Mouse (Mus musculus) heart, embryonic 16.5 days (tissue): Measurements from ENCODE around the gene Nfic. TPM values are rescaled to one million over a fixed set of nuclear protein-coding genes. Genes with fewer than 3 reads are reported as not detected.

ENCODE experiments used
- ATAC-seq: fragments of 200-750 bp; cut with Nextera tagmentation; replicated peaks from 2 replicates; pipeline ENCODE4 v1.8.0; 2017; ENCODE audit warnings: moderate number of reproducible peaks; ENCODE audit not compliant: insufficient read depth, low FRiP score; ENCODE audit errors: extremely low read depth
- H3K27ac ChIP-seq: fragments of 300-500 bp; sonication (generic); 2 replicates; pipeline ENCODE4 v1.5.1; 2014; ENCODE audit warnings: mild to moderate bottlenecking, low read length, control low read depth, moderate library complexity
- H3K27me3 ChIP-seq: fragments of 300-500 bp; sonication (generic); 2 replicates; pipeline ENCODE4 v1.6.1; 2014; ENCODE audit warnings: low read length, mixed read lengths; ENCODE audit not compliant: control insufficient read depth, insufficient read depth
- H3K36me3 ChIP-seq: fragments of 300-500 bp; sonication (generic); 2 replicates; pipeline ENCODE4 v1.6.1; 2014; ENCODE audit not compliant: control insufficient read depth, insufficient read depth
- H3K4me1 ChIP-seq: fragments of 300-500 bp; sonication (generic); 2 replicates; pipeline ENCODE4 v1.6.1; 2014; ENCODE audit warnings: low read length, mixed read lengths; ENCODE audit not compliant: control insufficient read depth, insufficient read depth
- H3K4me2 ChIP-seq: fragments of 300-500 bp; sonication (generic); 2 replicates; pipeline ENCODE4 v1.6.1; 2014; ENCODE audit warnings: low read depth, mild to moderate bottlenecking, control low read depth, low read length
- H3K4me3 ChIP-seq: fragments of 300-500 bp; sonication (generic); 2 replicates; pipeline ENCODE4 v1.5.1; 2014; ENCODE audit warnings: mild to moderate bottlenecking, control low read depth, low read length
- H3K9ac ChIP-seq: fragments of 300-500 bp; sonication (generic); 2 replicates; pipeline ENCODE4 v1.6.1; 2014; ENCODE audit warnings: low read length, control low read depth
- H3K9me3 ChIP-seq: fragments of 300-500 bp; sonication (generic); replicated peaks from 2 replicates; pipeline ENCODE4 v1.6.1; 2016; ENCODE audit warnings: low read length; ENCODE audit not compliant: control insufficient read depth
- WGBS: fragments of 180-500 bp; shearing (Covaris S2); extraction: QIAGEN DNeasy Blood & Tissue Kit; methylation state at CpG from one replicate; pipeline ENCODE4 v1.1.7; 2014; 5-methylcytosine and 5-hydroxymethylcytosine counted together
- polyA plus RNA-seq: library from polyadenylated mRNA; unstranded; fragments of >200 nt; fragmentation: Nextera tagmentation; extraction: Ambion mirVana; gene quantifications from 2 replicates; pipeline ENCODE4 v1.2.1, GENCODE M21; 2015

Gene Nfic
- polyA plus RNA-seq, 1 experiment from 2014 or later, result 54.7 TPM

DNA sequence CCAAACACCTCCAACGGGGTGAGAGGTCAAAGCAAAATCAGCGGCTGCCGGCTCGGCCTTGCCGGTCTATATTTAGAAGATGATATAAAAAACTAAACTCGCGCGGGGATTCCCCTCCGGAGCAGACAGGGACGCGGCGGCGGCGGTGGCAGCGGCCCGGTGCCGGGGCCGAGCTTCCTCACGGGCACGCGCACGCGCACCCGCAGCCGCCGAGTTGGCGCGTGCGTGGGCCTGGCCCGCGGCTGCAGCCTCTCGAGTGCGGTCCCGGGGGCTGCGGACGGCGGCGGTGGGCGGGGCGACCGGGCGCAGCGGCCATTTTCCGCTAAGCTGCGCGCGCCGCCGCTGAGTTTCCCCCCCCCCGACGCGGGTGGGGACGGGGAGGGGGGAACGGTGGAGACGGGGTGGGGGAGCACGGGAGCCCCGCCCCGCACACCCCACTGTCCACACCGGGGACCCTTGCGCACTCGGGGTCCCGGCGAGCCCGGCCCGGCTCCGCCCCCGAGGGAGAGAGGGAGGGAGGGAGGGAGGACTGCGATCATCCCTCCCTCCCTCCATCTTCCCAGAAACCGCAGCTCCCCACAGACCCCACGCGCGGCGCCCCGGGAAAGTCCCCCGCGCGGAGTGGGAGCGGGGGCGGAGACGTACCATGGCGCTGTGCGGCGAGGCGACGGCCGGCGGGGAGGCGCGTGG, 25.1 kb downstream of the Nfic start:
- H3K27ac ChIP-seq, result peak overlapping the region; percentile 98
- WGBS, result under 1% methylated on average over 59 of the region's 89 CpGs
- H3K36me3 ChIP-seq, result no peaks in the 10 kb centered on the region
- peak overlapping the region; percentile 92 for H3K4me2 ChIP-seq
- H3K27me3 ChIP-seq, result no peaks in the 10 kb centered on the region
- H3K9me3 ChIP-seq, result no peaks in the 10 kb centered on the region
- H3K4me3 ChIP-seq, result peak overlapping the region; percentile 79
- peak; percentile 30 for ATAC-seq
- H3K4me1 ChIP-seq, result peaks cover 50% of the 10 kb centered on the region
- peak overlapping the region; percentile 89 for H3K9ac ChIP-seq

DNA sequence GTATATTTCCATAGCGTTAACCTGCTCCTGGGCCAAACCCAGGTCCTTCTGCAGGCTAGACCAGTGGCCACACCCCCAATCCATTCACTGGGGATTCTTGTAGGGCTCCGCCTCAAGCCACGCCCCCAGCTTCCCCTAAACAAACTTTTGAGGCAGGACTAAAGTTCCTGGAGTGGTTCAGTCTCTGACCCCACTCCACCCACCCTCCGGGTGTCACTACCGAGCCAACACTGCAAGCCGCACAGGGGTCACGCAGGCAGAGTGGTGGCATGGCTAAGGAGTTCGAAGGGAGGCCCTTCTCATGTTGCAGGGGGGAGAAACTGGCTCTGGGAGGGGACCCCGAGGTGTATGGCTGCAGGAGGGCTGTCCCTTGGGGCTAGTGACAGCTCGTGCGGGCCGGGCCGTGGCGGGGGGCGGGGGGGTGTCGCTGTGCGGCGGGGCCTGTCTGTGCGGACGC, 25.8 kb downstream of the Nfic start:
- under 1% methylated on average over 20 of the region's 20 CpGs for WGBS
- peak overlapping the region; percentile 79 for H3K4me3 ChIP-seq
- peaks cover 51% of the 10 kb centered on the region for H3K4me1 ChIP-seq
- no peaks in the 10 kb centered on the region for H3K9me3 ChIP-seq
- H3K27me3 ChIP-seq, result no peaks in the 10 kb centered on the region
- peak overlapping the region; percentile 89 for H3K9ac ChIP-seq
- peak overlapping the region; percentile 98 for H3K27ac ChIP-seq
- peak overlapping the region; percentile 92 for H3K4me2 ChIP-seq
- ATAC-seq, result peak; percentile 18
- H3K36me3 ChIP-seq, result no peaks in the 10 kb centered on the region

DNA sequence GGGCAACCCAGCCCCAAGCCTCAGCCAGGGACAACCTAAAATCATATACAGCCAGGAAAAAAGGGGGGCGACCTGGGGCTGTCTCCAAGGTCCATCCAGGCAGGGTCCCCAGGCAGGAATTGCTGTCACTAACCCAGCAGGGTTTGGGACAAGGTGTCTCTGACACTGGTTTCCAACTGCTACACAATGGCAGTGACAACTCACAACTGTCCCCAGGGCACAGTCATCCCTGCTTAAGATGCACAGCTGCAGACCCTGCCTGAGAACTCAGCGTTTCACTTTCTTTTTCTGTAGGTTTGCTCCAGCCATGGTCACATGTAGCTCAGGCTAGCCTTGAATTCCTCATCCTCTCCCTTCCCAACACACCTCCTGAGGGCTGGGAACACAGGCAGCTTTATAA, 26.3 kb downstream of the Nfic start:
- WGBS, result 54% methylated on average over 2 of the region's 2 CpGs
- peaks cover 51% of the 10 kb centered on the region for H3K4me1 ChIP-seq
- no peaks in the 10 kb centered on the region for H3K27me3 ChIP-seq
- no peak overlapping the region for H3K9ac ChIP-seq
- peak overlapping the region; percentile 92; the same call in 1 of the 2 replicates for H3K4me2 ChIP-seq
- ATAC-seq, result no peak
- H3K9me3 ChIP-seq, result no peaks in the 10 kb centered on the region
- peak overlapping the region; percentile 98 for H3K27ac ChIP-seq
- peak overlapping the region; percentile 79; the same call in 1 of the 2 replicates for H3K4me3 ChIP-seq
- H3K36me3 ChIP-seq, result no peaks in the 10 kb centered on the region

DNA sequence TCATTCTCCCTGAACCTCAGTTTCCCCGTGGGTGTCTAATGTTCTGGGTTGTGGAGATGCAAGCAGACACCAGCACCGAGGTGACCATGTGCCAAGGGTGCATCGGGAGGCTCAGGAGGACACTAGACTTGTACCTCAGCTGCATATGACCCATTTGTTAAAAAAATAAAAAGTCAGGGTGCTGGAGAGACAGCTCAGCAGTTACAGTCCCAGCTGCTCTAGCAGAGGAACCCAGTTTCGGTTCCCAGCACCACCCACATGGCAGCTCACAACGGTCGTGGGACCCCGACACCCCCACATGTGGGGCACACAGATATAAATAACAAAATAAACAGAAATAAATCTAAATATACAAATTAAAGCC, 26.9 kb downstream of the Nfic start:
- H3K9ac ChIP-seq, result no peak overlapping the region
- H3K4me3 ChIP-seq, result no peak overlapping the region
- no peaks in the 10 kb centered on the region for H3K27me3 ChIP-seq
- no peak overlapping the region for H3K4me2 ChIP-seq
- no peaks in the 10 kb centered on the region for H3K36me3 ChIP-seq
- no peak for ATAC-seq
- H3K9me3 ChIP-seq, result no peaks in the 10 kb centered on the region
- no peak overlapping the region for H3K27ac ChIP-seq
- 88% methylated on average over 7 of the region's 7 CpGs for WGBS
- H3K4me1 ChIP-seq, result peaks cover 53% of the 10 kb centered on the region

DNA sequence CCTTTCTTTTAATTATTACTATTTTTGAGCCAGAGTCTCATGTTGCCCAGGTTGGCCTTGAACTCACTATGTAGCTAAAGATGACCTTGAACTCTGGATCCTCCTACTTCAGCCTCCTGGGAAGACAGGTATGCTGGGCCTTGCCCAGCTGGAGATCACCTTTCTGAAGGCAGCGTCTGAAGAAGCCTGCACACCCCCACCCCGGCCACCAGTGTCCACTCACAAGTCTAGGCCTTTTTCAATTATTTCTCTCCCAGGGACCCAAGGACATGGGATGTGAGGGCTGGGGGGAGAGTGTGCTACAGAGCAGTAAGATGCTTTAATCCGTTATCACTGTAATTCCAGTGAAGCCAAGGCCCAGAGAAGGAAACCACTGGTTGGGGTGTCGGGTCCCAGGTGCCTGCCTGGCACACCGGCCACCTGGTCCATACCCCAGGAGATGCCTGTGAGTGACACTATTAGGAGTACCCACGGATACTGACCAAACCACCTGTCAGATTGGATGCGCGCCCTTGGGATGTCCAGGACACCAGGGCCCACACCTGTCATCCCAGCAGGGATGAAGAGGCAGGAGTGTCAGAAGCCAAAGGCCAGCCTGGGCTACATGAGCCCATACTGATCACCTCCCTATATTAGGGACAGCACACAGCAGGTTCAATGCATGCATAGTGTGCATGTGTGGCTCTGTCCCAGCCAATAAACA, 27.5 kb downstream of the Nfic start:
- H3K4me3 ChIP-seq, result no peak overlapping the region
- no peak overlapping the region for H3K4me2 ChIP-seq
- peaks cover 48% of the 10 kb centered on the region for H3K4me1 ChIP-seq
- WGBS, result 82% methylated on average over 8 of the region's 8 CpGs
- H3K9me3 ChIP-seq, result no peaks in the 10 kb centered on the region
- H3K27me3 ChIP-seq, result no peaks in the 10 kb centered on the region
- no peak overlapping the region for H3K27ac ChIP-seq
- H3K9ac ChIP-seq, result no peak overlapping the region
- no peaks in the 10 kb centered on the region for H3K36me3 ChIP-seq
- no peak for ATAC-seq

DNA sequence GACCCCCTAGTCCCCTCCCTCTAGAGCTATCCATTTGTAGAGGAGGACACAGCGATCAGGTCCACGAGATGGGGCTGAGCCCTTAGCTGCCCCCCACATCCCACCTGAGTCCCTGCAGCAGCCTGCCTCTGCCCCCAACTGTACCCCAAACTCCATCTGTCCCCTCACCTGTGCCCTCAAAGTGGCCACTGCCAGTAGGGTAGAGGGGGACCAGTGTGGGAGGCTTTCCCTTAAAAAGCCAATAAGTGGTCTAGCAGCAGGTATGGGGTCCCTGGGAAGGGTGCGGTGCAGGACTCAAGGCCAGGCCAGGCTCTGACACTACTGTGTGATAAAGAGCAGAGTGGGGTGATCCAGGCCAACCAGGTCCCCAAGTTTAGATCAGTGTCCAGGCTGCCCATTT, 28.1 kb downstream of the Nfic start:
- H3K4me3 ChIP-seq, result peak overlapping the region; percentile 80
- no peaks in the 10 kb centered on the region for H3K36me3 ChIP-seq
- peak overlapping the region; percentile 85 for H3K9ac ChIP-seq
- H3K4me1 ChIP-seq, result peaks cover 44% of the 10 kb centered on the region
- H3K27ac ChIP-seq, result no peak overlapping the region
- H3K27me3 ChIP-seq, result no peaks in the 10 kb centered on the region
- no peak for ATAC-seq
- 36% methylated on average over 3 of the region's 3 CpGs for WGBS
- no peaks in the 10 kb centered on the region for H3K9me3 ChIP-seq
- H3K4me2 ChIP-seq, result peak overlapping the region; percentile 97

DNA sequence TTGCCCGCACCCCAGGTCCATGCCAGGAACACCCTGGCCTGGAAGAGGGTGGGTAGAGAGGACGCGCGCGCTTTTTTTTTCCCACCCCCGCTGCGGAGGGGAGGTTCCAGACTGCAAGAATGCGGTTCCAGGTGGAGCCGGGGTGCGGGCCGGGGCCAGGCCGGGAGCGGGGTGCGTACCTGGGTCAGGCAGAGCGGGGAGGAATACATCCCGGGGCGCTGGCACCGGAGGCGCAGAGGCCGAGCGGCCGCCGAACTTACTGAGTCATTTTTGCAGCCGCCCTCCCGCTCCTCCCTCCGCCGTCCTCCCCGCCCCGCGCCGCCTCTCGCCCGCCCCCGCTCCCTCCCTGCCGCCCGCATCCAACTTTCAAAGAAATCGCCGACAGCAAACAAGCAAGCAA, 28.5 kb downstream of the Nfic start:
- H3K9me3 ChIP-seq, result no peaks in the 10 kb centered on the region
- WGBS, result 1% methylated on average over 36 of the region's 38 CpGs

DNA sequence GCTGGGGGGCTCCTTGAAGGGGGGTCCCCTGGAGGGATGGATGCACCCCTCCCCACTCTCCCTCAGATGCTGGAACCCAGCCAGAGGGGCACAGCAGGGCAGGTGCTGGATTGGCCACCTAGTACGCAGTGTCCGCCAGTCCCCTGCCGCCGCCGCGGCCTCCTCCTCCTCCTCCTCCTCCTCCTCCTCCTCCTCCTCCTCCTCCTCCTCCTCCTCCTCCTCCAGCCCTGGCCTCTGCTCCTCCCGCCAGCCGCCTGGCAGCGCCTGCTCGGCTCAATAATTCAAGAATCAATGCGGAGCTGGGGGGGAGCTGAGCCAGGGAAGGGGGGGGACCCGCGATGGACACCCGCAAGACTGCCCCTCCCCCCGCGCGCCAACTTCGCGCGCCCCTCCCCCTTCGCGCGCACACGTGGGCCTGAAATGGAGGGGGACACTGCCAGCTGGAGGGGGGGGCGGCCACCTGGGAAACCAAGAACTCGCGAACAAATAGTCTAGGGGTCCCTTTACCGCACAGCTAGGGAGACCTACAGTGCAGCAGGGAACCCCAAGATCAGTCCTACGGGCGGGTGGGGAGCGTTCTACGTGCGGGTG, 29.3 kb downstream of the Nfic start:
- H3K36me3 ChIP-seq, result no peaks in the 10 kb centered on the region
- H3K9me3 ChIP-seq, result no peaks in the 10 kb centered on the region
- H3K4me3 ChIP-seq, result peak overlapping the region; percentile 80
- H3K27me3 ChIP-seq, result no peaks in the 10 kb centered on the region
- peak overlapping the region; percentile 97 for H3K4me2 ChIP-seq
- 3% methylated on average over 25 of the region's 33 CpGs for WGBS
- H3K27ac ChIP-seq, result peak overlapping the region; percentile 59
- peaks cover 39% of the 10 kb centered on the region for H3K4me1 ChIP-seq
- ATAC-seq, result no peak
- peak overlapping the region; percentile 85 for H3K9ac ChIP-seq

More for the DNA sequence above, 28.5 kb downstream of the Nfic start:
- H3K27ac ChIP-seq, result peak overlapping the region; percentile 59
- H3K36me3 ChIP-seq, result no peaks in the 10 kb centered on the region
- peak overlapping the region; percentile 80 for H3K4me3 ChIP-seq
- peak overlapping the region; percentile 85 for H3K9ac ChIP-seq
- no peak for ATAC-seq
- peak overlapping the region; percentile 97 for H3K4me2 ChIP-seq
- peaks cover 44% of the 10 kb centered on the region for H3K4me1 ChIP-seq
- no peaks in the 10 kb centered on the region for H3K27me3 ChIP-seq
